Mouse (Mus musculus) B cell, adult 2 months (primary cell): ENCODE measurements around the gene Dlx5.

Source experiments
- DNase-seq, 2 experiments: peaks; one replicate each; pipeline ENCODE4 v3.0.0; 2022

The Dlx5 gene

GRCm38 (mm10) chr6:6881638-6882190, at the start of gene Dlx5:
TSS of gene Dlx5 (minus strand) at chr6:6882085.
- DNase-seq: no peak

GRCm38 (mm10) chr6:6931507-6931906, 49.6 kb upstream of the Dlx5 start:
- DNase-seq: no peak

- no peak for DNase-seq
Observed at GRCm38 (mm10) chr6:6930831-6931230, 48.9 kb upstream of the Dlx5 start.

- no peak for DNase-seq
Observed at GRCm38 (mm10) chr6:6925264-6925663, 43.4 kb upstream of the Dlx5 start.

GRCm38 (mm10) chr6:6917334-6917733, 35.4 kb upstream of the Dlx5 start:
- DNase-seq: no peak

- DNase-seq: peak in 1 of 2 experiments; percentile 1
Observed at GRCm38 (mm10) chr6:6915526-6915915, 33.6 kb upstream of the Dlx5 start.

GRCm38 (mm10) chr6:6914849-6915525, 33.1 kb upstream of the Dlx5 start:
- DNase-seq: peak; percentile 12 to 22

GRCm38 (mm10) chr6:6914304-6914703, 32.4 kb upstream of the Dlx5 start:
- DNase-seq: no peak

GRCm38 (mm10) chr6:6909586-6909985, 27.7 kb upstream of the Dlx5 start:
- no peak for DNase-seq

- no peak for DNase-seq
Observed at GRCm38 (mm10) chr6:6890047-6890446, 8.2 kb upstream of the Dlx5 start.

GRCm38 (mm10) chr6:6886225-6886624, 4.3 kb upstream of the Dlx5 start:
- no peak for DNase-seq

GRCm38 (mm10) chr6:6884897-6885296, 3.0 kb upstream of the Dlx5 start:
- DNase-seq: peak; percentile 19 to 25

GRCm38 (mm10) chr6:6882266-6882797, 447 bp upstream of the Dlx5 start:
- DNase-seq: no peak

- DNase-seq: no peak
Observed at GRCm38 (mm10) chr6:6881115-6881637, 709 bp downstream of the Dlx5 start.

- no peak for DNase-seq
Observed at GRCm38 (mm10) chr6:6880361-6881114, 1.3 kb downstream of the Dlx5 start.

GRCm38 (mm10) chr6:6879371-6880325, 2.2 kb downstream of the Dlx5 start:
- DNase-seq: no peak

GRCm38 (mm10) chr6:6878841-6879291, 3.0 kb downstream of the Dlx5 start:
- DNase-seq: no peak

- no peak for DNase-seq
Observed at GRCm38 (mm10) chr6:6877981-6878840, 3.7 kb downstream of the Dlx5 start.

GRCm38 (mm10) chr6:6877346-6877910, 4.5 kb downstream of the Dlx5 start:
- DNase-seq: no peak

- no peak for DNase-seq
Observed at GRCm38 (mm10) chr6:6876731-6877130, 5.2 kb downstream of the Dlx5 start.

- no peak for DNase-seq
Observed at GRCm38 (mm10) chr6:6876231-6876630, 5.7 kb downstream of the Dlx5 start.
